Mouse (Mus musculus) E14TG2a.4 (cell line): ENCODE measurements around the gene Mars.

ENCODE experiments used
- H3K27me3 ChIP-seq: 2 replicates; pipeline ENCODE4 v1.6.1; 2014; ENCODE audit warnings: low read length, control low read depth; ENCODE audit not compliant: insufficient read depth
- H3K36me3 ChIP-seq: 2 replicates; pipeline ENCODE4 v1.6.1; 2014; ENCODE audit warnings: low read length, control low read depth; ENCODE audit not compliant: insufficient read depth
- H3K4me1 ChIP-seq: replicated peaks from 2 replicates; pipeline ENCODE4 v1.6.1; 2014; ENCODE audit warnings: low read depth, low read length, control low read depth
- H3K4me3 ChIP-seq: replicated peaks from 2 replicates; pipeline ENCODE4 v1.5.1; 2014; ENCODE audit warnings: mild to moderate bottlenecking, low read length
- H3K9me3 ChIP-seq: 2 replicates; pipeline ENCODE4 v1.6.1; 2014; ENCODE audit warnings: low read length, control low read depth
- CTCF ChIP-seq: conservative IDR thresholded peaks from 2 replicates; pipeline ENCODE4 v1.5.1; 2014; ENCODE audit warnings: low read length
- NANOG ChIP-seq: IDR thresholded peaks from 2 replicates; pipeline ENCODE4 v1.6.1; 2014; ENCODE audit warnings: borderline replicate concordance, low read length, mixed read lengths
- POU5F1 ChIP-seq: IDR thresholded peaks from 2 replicates; pipeline ENCODE4 v1.6.1; 2014; ENCODE audit warnings: low read length, borderline replicate concordance

The Mars gene

DNA sequence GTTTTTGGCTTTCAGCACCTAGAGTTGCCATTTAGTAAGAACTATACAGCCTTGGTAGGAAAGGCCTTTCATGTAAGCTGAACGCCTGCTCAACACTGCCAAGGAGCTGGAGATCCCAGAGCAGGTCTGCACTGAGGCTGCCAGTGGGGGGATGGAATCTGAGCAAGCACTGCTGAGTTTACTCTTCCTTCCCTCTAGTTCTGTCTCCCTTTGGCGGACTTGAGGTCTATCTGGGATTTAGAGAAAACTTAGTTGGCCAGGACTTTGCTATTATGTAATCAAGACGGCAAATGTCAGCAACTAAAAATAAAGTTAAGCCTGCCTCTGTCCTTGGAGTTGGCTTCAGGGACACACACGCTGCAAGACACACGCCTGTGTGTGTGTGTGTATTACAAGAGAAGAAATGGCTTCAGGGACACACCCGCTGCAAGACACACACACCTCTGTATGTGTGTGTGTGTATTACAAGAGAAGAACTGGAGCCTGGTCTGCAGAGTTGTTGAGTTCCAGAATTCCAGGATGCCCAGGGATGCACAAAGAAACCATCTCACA lies 18.5 kb downstream of the Mars start:
- H3K36me3 ChIP-seq: peaks cover 63% of the 10 kb centered on the region
- no peak overlapping the region for H3K4me3 ChIP-seq
- peaks cover 66% of the 10 kb centered on the region for H3K4me1 ChIP-seq
- no peak for TF ChIP-seq POU5F1
- no peak for TF ChIP-seq NANOG
- no peak for TF ChIP-seq CTCF
- no peaks in the 10 kb centered on the region for H3K9me3 ChIP-seq
- no peaks in the 10 kb centered on the region for H3K27me3 ChIP-seq

DNA sequence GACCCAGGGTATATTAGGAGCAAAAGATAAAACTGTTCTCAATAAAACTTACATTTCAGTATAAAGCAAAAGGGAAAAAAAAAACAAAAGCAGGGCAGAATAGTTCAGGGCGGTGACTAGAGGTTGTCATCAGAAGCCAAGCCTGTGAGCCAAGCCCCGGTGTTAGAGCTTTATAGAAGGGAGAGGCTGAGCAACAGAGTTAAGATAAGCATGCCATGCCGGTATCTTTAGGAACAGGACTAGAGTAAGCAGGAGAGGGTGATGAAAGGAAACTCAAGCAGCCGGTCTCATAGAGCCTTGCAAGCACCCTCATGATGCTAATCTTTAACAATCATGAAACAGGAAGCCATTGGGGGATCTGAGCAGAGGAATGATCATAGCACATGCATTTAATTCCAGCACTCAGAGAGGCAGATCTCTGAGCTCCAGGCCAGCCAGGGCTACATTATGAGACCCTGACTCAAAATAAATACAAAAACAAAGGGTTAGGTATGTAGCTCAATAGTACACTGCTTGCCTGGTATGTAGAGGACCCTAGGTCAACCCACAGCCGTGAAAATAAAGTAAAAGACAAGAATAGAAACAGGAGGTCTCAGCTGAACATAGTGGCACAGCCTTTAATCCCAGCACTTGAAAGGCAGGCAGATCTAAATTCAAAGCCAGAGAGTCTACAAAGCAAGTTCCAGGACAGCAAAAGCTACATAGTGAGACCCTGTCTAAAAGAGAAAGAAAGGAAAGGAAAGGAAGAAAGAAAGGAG lies 19.5 kb downstream of the Mars start:
- H3K36me3 ChIP-seq: peaks cover 60% of the 10 kb centered on the region
- H3K4me3 ChIP-seq: peak overlapping the region; percentile 86
- no peaks in the 10 kb centered on the region for H3K9me3 ChIP-seq
- H3K4me1 ChIP-seq: peaks cover 70% of the 10 kb centered on the region
- no peaks in the 10 kb centered on the region for H3K27me3 ChIP-seq
- no peak for TF ChIP-seq POU5F1
- TF ChIP-seq CTCF: no peak
- TF ChIP-seq NANOG: no peak

DNA sequence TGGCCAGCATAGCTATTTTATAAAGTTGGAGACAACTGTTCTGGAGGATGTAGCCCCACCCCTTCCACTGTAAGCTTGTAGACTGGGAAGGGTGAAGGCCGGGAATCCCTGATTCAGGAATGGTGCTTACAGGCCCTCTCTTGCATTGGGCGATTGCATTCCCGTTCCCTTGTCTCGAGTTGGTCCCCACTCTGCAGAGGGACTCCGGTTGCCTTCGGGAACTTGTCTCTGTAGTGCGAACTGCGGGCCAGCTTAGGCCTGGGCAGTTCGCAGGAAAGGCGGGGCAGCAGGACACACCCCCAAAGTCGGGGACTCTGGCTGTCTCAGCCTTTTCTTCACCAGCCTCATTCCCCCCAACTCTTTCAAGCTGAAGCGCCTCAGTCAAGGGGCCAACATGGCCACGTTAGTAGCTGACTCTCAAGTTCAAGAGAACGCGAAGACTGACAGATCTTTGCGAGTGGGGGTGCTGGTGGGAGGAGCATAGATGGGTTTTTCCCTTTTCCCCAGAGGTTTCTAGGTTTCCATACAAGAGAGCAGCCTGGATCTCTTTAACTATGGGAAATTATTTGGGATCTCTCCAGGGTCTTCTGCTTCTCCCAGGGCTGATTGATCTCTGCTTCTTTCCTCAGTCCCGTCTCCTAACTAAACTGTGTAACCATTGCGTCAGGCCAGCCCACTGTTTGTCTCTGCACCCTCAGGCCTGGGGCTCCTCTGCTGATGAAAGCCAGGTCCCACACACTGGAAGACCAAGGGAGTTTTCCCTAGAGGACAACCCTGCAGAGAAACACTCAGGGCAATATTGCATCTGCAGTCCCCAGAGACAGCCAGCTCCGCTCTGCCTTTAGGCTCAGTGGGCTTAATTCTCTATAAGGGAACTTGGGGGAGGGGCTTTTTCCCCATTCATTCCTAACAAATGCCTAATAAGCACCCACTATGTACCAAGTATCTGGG lies 20.4 kb downstream of the Mars start:
- H3K36me3 ChIP-seq: peaks cover 61% of the 10 kb centered on the region
- H3K4me3 ChIP-seq: peak overlapping the region; percentile 86
- no peaks in the 10 kb centered on the region for H3K27me3 ChIP-seq
- peaks cover 72% of the 10 kb centered on the region for H3K4me1 ChIP-seq
- no peak for TF ChIP-seq CTCF
- TF ChIP-seq POU5F1: no peak
- TF ChIP-seq NANOG: no peak
- H3K9me3 ChIP-seq: no peaks in the 10 kb centered on the region

DNA sequence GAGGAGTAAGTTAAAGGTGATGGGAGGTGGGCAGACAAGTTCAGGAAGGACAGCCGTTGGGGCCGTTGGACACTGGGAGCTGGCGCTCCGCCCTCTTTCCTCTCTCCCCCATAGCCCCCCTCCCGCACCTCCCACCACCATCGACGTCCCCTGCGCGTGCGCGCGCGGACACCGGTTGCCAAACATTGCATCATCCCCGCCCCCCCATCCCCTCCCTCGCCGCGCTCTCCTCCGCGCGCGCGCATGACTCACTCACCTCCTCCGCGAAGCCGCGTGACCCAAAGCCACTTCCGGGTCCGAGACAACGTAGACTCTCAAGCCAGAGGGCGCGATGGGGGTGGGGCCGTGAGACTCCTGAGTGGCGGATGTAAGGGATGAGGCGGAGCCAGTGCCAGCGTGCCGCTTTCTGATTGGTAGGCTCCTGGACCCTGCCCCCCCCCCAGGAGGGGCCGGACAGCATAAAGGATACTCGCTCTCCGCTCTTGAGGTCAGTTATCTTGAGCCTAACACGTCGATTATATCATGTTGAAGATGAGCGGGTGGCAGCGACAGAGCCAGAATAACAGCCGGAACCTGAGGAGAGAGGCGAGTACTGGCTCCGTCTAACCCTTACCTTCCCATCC lies 21.2 kb downstream of the Mars start:
- Histone ChIP-seq H3K4me1 (peaks cover 74% of the 10 kb centered on the region), H3K4me3 (peak overlapping the region; percentile 86), H3K27me3 (no peaks in the 10 kb centered on the region), H3K36me3 (peaks cover 61% of the 10 kb centered on the region), H3K9me3 (no peaks in the 10 kb centered on the region)
- TF ChIP-seq POU5F1: no peak
- TF ChIP-seq CTCF: no peak
- TF ChIP-seq NANOG: no peak

DNA sequence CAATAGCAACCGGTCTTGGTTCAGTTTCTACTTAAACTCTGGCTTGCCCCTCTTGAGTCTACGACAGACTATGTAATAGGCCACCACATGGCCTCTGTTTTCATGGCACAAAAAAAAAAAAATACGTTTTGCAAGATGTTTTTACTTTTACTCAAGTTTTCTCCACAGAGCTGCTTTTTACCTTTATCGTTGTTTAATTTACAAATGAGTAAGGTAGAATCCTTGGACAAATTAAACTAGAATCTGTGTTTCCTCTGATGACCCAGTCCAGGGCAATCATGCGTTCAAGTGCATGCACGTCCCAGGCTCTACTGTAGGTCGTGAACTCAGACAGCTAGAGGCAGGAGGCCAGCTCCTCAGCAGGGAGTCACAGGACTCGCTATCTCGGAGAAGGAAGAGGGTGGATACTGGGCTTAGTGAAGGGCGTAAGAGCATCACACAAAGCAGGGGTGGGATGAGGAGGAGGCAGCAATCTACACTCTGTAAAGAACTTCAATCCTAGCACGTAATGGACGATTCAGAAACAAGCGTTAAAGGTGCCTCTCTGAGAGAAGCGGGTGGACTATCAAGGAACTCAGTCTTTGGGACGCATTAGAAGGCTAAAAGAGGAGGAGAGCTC lies 21.9 kb downstream of the Mars start:
- peak overlapping the region; percentile 86 for H3K4me3 ChIP-seq
- TF ChIP-seq POU5F1 (no peak), NANOG (no peak), CTCF (no peak)

DNA sequence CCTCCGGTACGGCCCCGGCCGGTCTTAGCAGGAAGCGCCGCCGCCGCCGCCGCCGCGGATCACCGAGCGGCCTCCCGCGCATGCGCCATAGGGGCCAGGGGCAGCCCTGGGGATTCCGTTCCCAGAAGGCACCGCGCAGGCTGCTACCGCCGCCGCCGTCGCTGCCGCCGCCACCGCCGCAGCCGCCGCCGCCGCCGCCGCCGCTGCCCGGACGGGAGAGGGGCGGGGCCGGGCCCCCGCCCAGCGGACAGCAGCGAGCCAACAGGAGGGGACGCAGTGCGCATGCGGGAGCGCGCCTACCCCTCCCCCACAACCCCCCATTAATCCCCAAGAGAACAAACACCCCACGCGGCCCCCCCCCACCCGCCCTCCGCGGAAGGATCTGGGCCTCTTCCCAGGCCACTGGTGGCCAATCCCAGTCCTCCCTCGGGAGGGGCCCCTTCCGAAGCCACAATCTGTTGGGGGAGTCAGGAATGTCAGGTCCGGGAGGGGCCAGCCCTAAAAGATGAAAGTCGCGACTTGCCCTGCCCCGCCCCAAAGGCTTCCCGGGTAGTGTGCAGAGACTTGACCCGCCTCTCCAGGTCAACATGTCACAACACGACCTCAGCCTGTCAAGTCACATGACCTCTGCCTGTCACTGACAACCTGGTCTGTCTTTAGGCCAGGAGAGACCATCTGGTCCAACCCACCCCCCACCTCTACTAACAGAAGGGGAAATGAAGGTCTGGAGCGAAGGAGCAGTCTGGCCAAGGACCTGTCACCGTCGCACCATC lies 22.6 kb downstream of the Mars start, which contains the start of gene Mbd6:
Mbd6 (minus strand) TSS at position 219 of the 773 bp plus-strand sequence.
- Histone ChIP-seq H3K27me3 (no peaks in the 10 kb centered on the region), H3K4me1 (peaks cover 81% of the 10 kb centered on the region), H3K9me3 (no peaks in the 10 kb centered on the region), H3K4me3 (peak within 1 kb of the TSS; percentile 86), H3K36me3 (peaks cover 61% of the 10 kb centered on the region)
- no peak for TF ChIP-seq CTCF
- no peak for TF ChIP-seq POU5F1
- no peak for TF ChIP-seq NANOG

More for the DNA sequence above, 21.9 kb downstream of the Mars start:
- H3K27me3 ChIP-seq: no peaks in the 10 kb centered on the region
- no peaks in the 10 kb centered on the region for H3K9me3 ChIP-seq
- peaks cover 61% of the 10 kb centered on the region for H3K36me3 ChIP-seq
- peaks cover 74% of the 10 kb centered on the region for H3K4me1 ChIP-seq

DNA sequence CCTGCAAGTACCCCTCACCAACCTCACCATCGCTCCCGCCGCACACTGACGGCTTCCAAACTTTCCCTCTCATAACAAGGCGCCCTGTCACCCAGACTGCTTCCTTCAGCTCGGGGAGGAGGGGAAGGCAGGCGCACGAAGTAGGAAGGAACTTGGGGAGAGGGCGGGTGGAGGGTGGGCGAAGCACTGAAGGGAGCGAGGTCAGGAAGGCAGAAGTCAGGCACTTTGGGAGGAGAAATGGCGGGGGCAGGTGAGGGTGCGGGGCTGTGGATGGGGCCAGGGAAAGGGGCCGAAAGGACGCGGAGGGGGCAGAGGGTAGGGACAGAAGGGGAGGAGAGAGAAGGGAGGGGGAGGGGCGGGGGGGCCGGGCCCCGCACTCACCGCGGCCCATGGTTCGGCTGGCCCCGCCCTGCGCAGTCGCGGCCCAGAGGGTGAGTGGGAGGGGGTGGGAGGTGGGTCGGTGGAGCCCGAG lies 23.2 kb downstream of the Mars start:
- peak overlapping the region; percentile 86 for H3K4me3 ChIP-seq
- H3K27me3 ChIP-seq: no peaks in the 10 kb centered on the region
- peaks cover 61% of the 10 kb centered on the region for H3K36me3 ChIP-seq
- TF ChIP-seq POU5F1 (no peak), CTCF (no peak), NANOG (no peak)
- peaks cover 86% of the 10 kb centered on the region for H3K4me1 ChIP-seq
- no peaks in the 10 kb centered on the region for H3K9me3 ChIP-seq
